Mouse (Mus musculus) frontal cortex, postnatal 36 days (tissue): Measurements from ENCODE around the gene Whrn.

ENCODE experiments used
- DNase-seq, 2 experiments: peaks; one replicate each; pipeline ENCODE4 v3.0.0; 2022; ENCODE audit warnings: low spot score in 2 of 2

Gene Whrn

GRCm38 (mm10) chr4:63450551-63450950 is 45.2 kb downstream of the Whrn start:
- no peak for DNase-seq

GRCm38 (mm10) chr4:63444362-63445066 is 51.3 kb downstream of the Whrn start:
- DNase-seq = no peak

GRCm38 (mm10) chr4:63443101-63443500 is 52.7 kb downstream of the Whrn start:
- no peak for DNase-seq

- no peak for DNase-seq
These were observed 54.2 kb downstream of the Whrn start for GRCm38 (mm10) chr4:63441616-63442015.

GRCm38 (mm10) chr4:63440262-63440661 is 55.5 kb downstream of the Whrn start:
- no peak for DNase-seq

- DNase-seq = no peak
These were observed 57.8 kb downstream of the Whrn start for GRCm38 (mm10) chr4:63437968-63438367.

GRCm38 (mm10) chr4:63437119-63437815 is 58.5 kb downstream of the Whrn start:
- DNase-seq = no peak

GRCm38 (mm10) chr4:63435402-63435801 is 60.4 kb downstream of the Whrn start:
- no peak for DNase-seq

GRCm38 (mm10) chr4:63431098-63431497 is 64.7 kb downstream of the Whrn start:
- DNase-seq = no peak

GRCm38 (mm10) chr4:63430357-63430756 is 65.4 kb downstream of the Whrn start:
- no peak for DNase-seq

- DNase-seq = no peak
These were observed 69.5 kb downstream of the Whrn start for GRCm38 (mm10) chr4:63426308-63426707.

GRCm38 (mm10) chr4:63423811-63424210 is 72.0 kb downstream of the Whrn start:
- DNase-seq = no peak

GRCm38 (mm10) chr4:63423231-63423630 is 72.6 kb downstream of the Whrn start:
- no peak for DNase-seq

GRCm38 (mm10) chr4:63420143-63420920 is 75.5 kb downstream of the Whrn start:
- no peak for DNase-seq

- DNase-seq = no peak
These were observed 77.5 kb downstream of the Whrn start for GRCm38 (mm10) chr4:63418270-63418669.

GRCm38 (mm10) chr4:63417318-63417957 is 78.4 kb downstream of the Whrn start:
- DNase-seq = peak; percentile 76 to 90

- DNase-seq = no peak
These were observed 80.8 kb downstream of the Whrn start for GRCm38 (mm10) chr4:63414951-63415350.

GRCm38 (mm10) chr4:63411222-63411621 is 84.6 kb downstream of the Whrn start:
- DNase-seq = no peak

GRCm38 (mm10) chr4:63410583-63410934 is 85.2 kb downstream of the Whrn start:
- DNase-seq = peak; percentile 83 to 92

GRCm38 (mm10) chr4:63409908-63410582 is 85.7 kb downstream of the Whrn start:
- DNase-seq = no peak

GRCm38 (mm10) chr4:63409317-63409907 is 86.4 kb downstream of the Whrn start:
- no peak for DNase-seq
